ENCODE assay signal across 17 mouse cellular contexts in genomic region chr3:38754632-38755123, GRCm38 (mm10).
DNase-seq lines count a peak whose midpoint lies in the region; ATAC-seq and TF ChIP-seq lines count a peak whose summit lies in the region.
"Had no signal": no experiment of that assay in that cellular context is flagged by ENCODE, and none has a peak within 500 bp of the region (broad histone marks: within the 10 kb centered on the region; RNA-seq: fewer than 3 reads in every experiment).

No protein-coding gene starts in this region.

- H3K27me3 ChIP-seq in hindbrain, embryonic 12.5 days, result no peaks in the 10 kb centered on the region
- no peaks in the 10 kb centered on the region for H3K27me3 ChIP-seq in midbrain, embryonic 12.5 days
- no peaks in the 10 kb centered on the region for H3K27me3 ChIP-seq in neural tube, embryonic 15.5 days (replicated peaks)
- H3K27me3 ChIP-seq in kidney, adult 2 months (replicated peaks; ENCODE audit: control insufficient read depth, insufficient read depth, low read length), result no peaks in the 10 kb centered on the region
- H3K27me3 ChIP-seq: limb, embryonic 12.5 days had no signal

- H3K27ac ChIP-seq in hindbrain, embryonic 12.5 days, result peak overlapping the region; percentile 67
- peak overlapping the region; percentile 63 for H3K27ac ChIP-seq in midbrain, embryonic 12.5 days (replicated peaks)
- H3K27ac ChIP-seq in neural tube, embryonic 15.5 days (replicated peaks), result peak overlapping the region; percentile 75
- H3K27ac ChIP-seq in kidney, adult 2 months (ENCODE audit: insufficient read depth, low read depth, low read length), result no peak overlapping the region
- H3K27ac ChIP-seq: heart, embryonic 10.5 days; limb, embryonic 12.5 days had no signal

- no peak overlapping the region for H3K9ac ChIP-seq in hindbrain, embryonic 12.5 days
- H3K9ac ChIP-seq in midbrain, embryonic 12.5 days (replicated peaks), result no peak overlapping the region
- no peak overlapping the region for H3K9ac ChIP-seq in neural tube, embryonic 15.5 days (replicated peaks)
- H3K9ac ChIP-seq: limb, embryonic 12.5 days had no signal

- DNase-seq in testis, postnatal 14 days (ENCODE audit: low spot score), result peak; percentile 20
- no peak for DNase-seq in testis, postnatal 10 days (ENCODE audit: low spot score)
- DNase-seq in kidney, adult 2 months, result no peak
- no peak for DNase-seq in layer of hippocampus, postnatal 14 days (ENCODE audit: low spot score in 2 of 2)
- no peak for DNase-seq in thymus, postnatal 14 days
- DNase-seq: B cell, adult 2 months; cerebellum, adult 11-12 months; gastrocnemius, postnatal 36 days; kidney, adult 11 months; lung, postnatal 36 days; right cerebral cortex, postnatal 14 days; thymus, adult 18-20 months had no signal

- ATAC-seq in hindbrain, embryonic 12.5 days (ENCODE audit: low FRiP score), result peak; percentile 79
- ATAC-seq in midbrain, embryonic 12.5 days (ENCODE audit: low FRiP score, low read depth), result peak; percentile 34; the same call in 1 of the 2 replicates
- peak; percentile 63 for ATAC-seq in neural tube, embryonic 15.5 days (ENCODE audit: low FRiP score)

- peaks cover 17% of the 10 kb centered on the region for H3K4me1 ChIP-seq in hindbrain, embryonic 12.5 days
- H3K4me1 ChIP-seq in midbrain, embryonic 12.5 days, result peaks cover 16% of the 10 kb centered on the region; the same call in 1 of the 2 replicates
- H3K4me1 ChIP-seq in neural tube, embryonic 15.5 days, result peaks cover 12% of the 10 kb centered on the region
- H3K4me1 ChIP-seq in kidney, adult 2 months (ENCODE audit: control insufficient read depth, insufficient read depth, low read length), result no peaks in the 10 kb centered on the region
- H3K4me1 ChIP-seq: heart, embryonic 10.5 days; limb, embryonic 12.5 days had no signal

- no peak overlapping the region for H3K4me3 ChIP-seq in hindbrain, embryonic 12.5 days
- H3K4me3 ChIP-seq in midbrain, embryonic 12.5 days, result no peak overlapping the region
- H3K4me3 ChIP-seq in neural tube, embryonic 15.5 days (replicated peaks), result no peak overlapping the region
- no peak overlapping the region for H3K4me3 ChIP-seq in kidney, adult 2 months (ENCODE audit: insufficient read depth, low read depth, low read length)
- H3K4me3 ChIP-seq: heart, embryonic 10.5 days; limb, embryonic 12.5 days had no signal

- 51% methylated on average over 5 of the region's 5 CpGs for WGBS in hindbrain, embryonic 12.5 days
- 55% methylated on average over 5 of the region's 5 CpGs for WGBS in midbrain, embryonic 12.5 days
- 12% methylated on average over 5 of the region's 5 CpGs for WGBS in neural tube, embryonic 15.5 days
- WGBS in kidney, adult 2 months, result 32% methylated on average over 5 of the region's 5 CpGs

- no peaks in the 10 kb centered on the region for H3K36me3 ChIP-seq in hindbrain, embryonic 12.5 days
- H3K36me3 ChIP-seq in midbrain, embryonic 12.5 days, result no peaks in the 10 kb centered on the region
- H3K36me3 ChIP-seq in neural tube, embryonic 15.5 days, result no peaks in the 10 kb centered on the region
- no peaks in the 10 kb centered on the region for H3K36me3 ChIP-seq in kidney, adult 2 months (ENCODE audit: control insufficient read depth, insufficient read depth, low read length)
- H3K36me3 ChIP-seq: heart, embryonic 10.5 days; limb, embryonic 12.5 days had no signal

- no peak for TF ChIP-seq CTCF in kidney, adult 2 months (conservative IDR thresholded peaks at IDR 0.05; ENCODE audit: insufficient read depth, insufficient read length, low read depth, low read length)

- TF ChIP-seq POLR2A in kidney, adult 2 months (IDR thresholded peaks at IDR 0.05; ENCODE audit: low read depth, low read length), result no peak

- no peak overlapping the region for H3K4me2 ChIP-seq in hindbrain, embryonic 12.5 days (replicated peaks)
- H3K4me2 ChIP-seq in midbrain, embryonic 12.5 days (replicated peaks), result no peak overlapping the region
- peak overlapping the region; percentile 17 for H3K4me2 ChIP-seq in neural tube, embryonic 15.5 days
- H3K4me2 ChIP-seq: limb, embryonic 12.5 days had no signal

- H3K9me3 ChIP-seq in hindbrain, embryonic 12.5 days (replicated peaks), result no peaks in the 10 kb centered on the region
- no peaks in the 10 kb centered on the region for H3K9me3 ChIP-seq in midbrain, embryonic 12.5 days
- H3K9me3 ChIP-seq in neural tube, embryonic 15.5 days (replicated peaks), result no peaks in the 10 kb centered on the region
- H3K9me3 ChIP-seq: heart, embryonic 10.5 days; limb, embryonic 12.5 days had no signal
